Comparison of ENCODE assay signal across 21 mouse cellular contexts in genomic region chr10:96756355-96757084, GRCm38 (mm10).
A peak's percentile ranks its signal among the peaks of the same experiment; 100 is the strongest.
DNase-seq lines count a peak whose midpoint lies in the region; ATAC-seq and TF ChIP-seq lines count a peak whose summit lies in the region.
"Had no signal": no experiment of that assay in that cellular context is flagged by ENCODE, and none has a peak within 500 bp of the region (broad histone marks: within the 10 kb centered on the region; RNA-seq: fewer than 3 reads in every experiment).

No protein-coding gene starts in this region.

- H3K4me3 ChIP-seq in heart, embryonic 10.5 days, result no peak overlapping the region
- H3K4me3 ChIP-seq in heart, postnatal 0 days (ENCODE audit: low read depth, low read length), result no peak overlapping the region
- peak overlapping the region; percentile 57 for H3K4me3 ChIP-seq in megakaryocyte, embryonic 14.5 days (replicated peaks)
- H3K4me3 ChIP-seq in olfactory bulb, adult 2 months (ENCODE audit: insufficient read depth, low read depth, low read length), result no peak overlapping the region
- H3K4me3 ChIP-seq in gastrocnemius, adult 2 months, result no peak overlapping the region
- H3K4me3 ChIP-seq: embryonic facial prominence, embryonic 15.5 days; layer of hippocampus, adult 2 months; midbrain, embryonic 15.5 days; myocyte; neural tube, embryonic 13.5 days had no signal

- H3K27ac ChIP-seq in heart, embryonic 10.5 days, result peak overlapping the region; percentile 78
- peak overlapping the region; percentile 58 for H3K27ac ChIP-seq in heart, postnatal 0 days (ENCODE audit: low read depth)
- 0 out of 2 replicates have a peak overlapping the region, but pooled peaks have one; percentile 7 for H3K27ac ChIP-seq in olfactory bulb, adult 2 months (ENCODE audit: insufficient read depth, low read depth, low read length)
- H3K27ac ChIP-seq in gastrocnemius, adult 2 months, result no peak overlapping the region
- H3K27ac ChIP-seq: embryonic facial prominence, embryonic 15.5 days; layer of hippocampus, adult 2 months had no signal

- H3K4me1 ChIP-seq in heart, embryonic 10.5 days, result peaks cover 34% of the 10 kb centered on the region
- H3K4me1 ChIP-seq in heart, postnatal 0 days (ENCODE audit: control insufficient read depth, insufficient read depth), result peaks cover 39% of the 10 kb centered on the region
- H3K4me1 ChIP-seq in megakaryocyte, embryonic 14.5 days, result peaks cover 10% of the 10 kb centered on the region
- peaks cover 11% of the 10 kb centered on the region for H3K4me1 ChIP-seq in olfactory bulb, adult 2 months (ENCODE audit: control insufficient read depth, insufficient read depth, low read length)

- no peaks in the 10 kb centered on the region for H3K27me3 ChIP-seq in heart, embryonic 10.5 days (ENCODE audit: insufficient read depth, poor library complexity, severe bottlenecking)
- H3K27me3 ChIP-seq in heart, postnatal 0 days (ENCODE audit: control insufficient read depth, insufficient read depth, low read length), result no peaks in the 10 kb centered on the region
- no peaks in the 10 kb centered on the region for H3K27me3 ChIP-seq in megakaryocyte, embryonic 14.5 days (replicated peaks)
- H3K27me3 ChIP-seq: embryonic facial prominence, embryonic 15.5 days; midbrain, embryonic 15.5 days; neural tube, embryonic 13.5 days had no signal

- no peak for ATAC-seq in heart, postnatal 0 days (ENCODE audit: insufficient read depth, low read depth)
- no peak for ATAC-seq in megakaryocyte, adult 5-6 weeks (ENCODE audit: poor library complexity, severe bottlenecking)

- no peak for TF ChIP-seq EP300 in heart, postnatal 0 days (IDR thresholded peaks at IDR 0.05; ENCODE audit: low read depth)

- H3K36me3 ChIP-seq in heart, embryonic 10.5 days, result no peaks in the 10 kb centered on the region
- H3K36me3 ChIP-seq in heart, postnatal 0 days (replicated peaks; ENCODE audit: control insufficient read depth, insufficient read depth, low read length), result no peaks in the 10 kb centered on the region
- H3K36me3 ChIP-seq in megakaryocyte, embryonic 14.5 days (replicated peaks; ENCODE audit: low read length), result no peaks in the 10 kb centered on the region
- H3K36me3 ChIP-seq: embryonic facial prominence, embryonic 15.5 days; midbrain, embryonic 15.5 days; neural tube, embryonic 13.5 days had no signal

- DNase-seq in heart, embryonic 10.5 days (ENCODE audit: low spot score), result no peak
- no peak for DNase-seq in heart, adult 8-10 months (ENCODE audit: low spot score)
- no peak for DNase-seq in heart, postnatal 0 days (ENCODE audit: low spot score)
- DNase-seq in heart, adult 18-20 months, result no peak
- no peak for DNase-seq in gastrocnemius, adult 2 months
- DNase-seq: adrenal gland, adult 2 months; cerebellum, adult 11 months; cerebellum, adult 9-11 months; kidney, postnatal 25 days; layer of hippocampus, postnatal 36 days; right cerebral cortex, postnatal 4 days; thymus, postnatal 36 days had no signal

- TF ChIP-seq POLR2A in olfactory bulb, adult 2 months (IDR thresholded peaks at IDR 0.05; ENCODE audit: insufficient read depth, low read depth, low read length), result no peak

- no peak overlapping the region for H3K4me2 ChIP-seq in heart, postnatal 0 days (ENCODE audit: low read depth, low read length)
- H3K4me2 ChIP-seq: embryonic facial prominence, embryonic 15.5 days; midbrain, embryonic 15.5 days; neural tube, embryonic 13.5 days had no signal

- no peak overlapping the region for H3K9ac ChIP-seq in heart, postnatal 0 days (replicated peaks; ENCODE audit: low read depth, low read length)
- H3K9ac ChIP-seq: embryonic facial prominence, embryonic 15.5 days; forebrain, postnatal 0 days; neural tube, embryonic 13.5 days had no signal

- TF ChIP-seq CTCF in heart, postnatal 0 days (IDR thresholded peaks at IDR 0.05; ENCODE audit: low read depth), result no peak
- no peak for TF ChIP-seq CTCF in olfactory bulb, adult 2 months (IDR thresholded peaks at IDR 0.05; ENCODE audit: insufficient read depth, low read depth, low read length)
- TF ChIP-seq CTCF in gastrocnemius, adult 2 months (IDR thresholded peaks at IDR 0.05), result no peak

- 19% methylated on average over 5 of the region's 5 CpGs for WGBS in heart, embryonic 10.5 days
- WGBS in heart, postnatal 0 days, result 11% methylated on average over 5 of the region's 5 CpGs
- WGBS in olfactory bulb, adult 2 months, result 57% methylated on average over 5 of the region's 5 CpGs

- intact Hi-C loops in gastrocnemius, adult 2 months (cut with DNase I), result no loop called here

- H3K9me3 ChIP-seq in heart, embryonic 10.5 days, result no peaks in the 10 kb centered on the region
- H3K9me3 ChIP-seq in heart, postnatal 0 days (replicated peaks; ENCODE audit: control insufficient read depth, low read length), result no peaks in the 10 kb centered on the region
- H3K9me3 ChIP-seq in megakaryocyte, embryonic 14.5 days, result no peaks in the 10 kb centered on the region
- H3K9me3 ChIP-seq: embryonic facial prominence, embryonic 15.5 days; midbrain, embryonic 15.5 days; neural tube, embryonic 13.5 days had no signal
